Mouse (Mus musculus): ENCODE measurements around the gene Sipa1l3.

Gene Sipa1l3

DNA sequence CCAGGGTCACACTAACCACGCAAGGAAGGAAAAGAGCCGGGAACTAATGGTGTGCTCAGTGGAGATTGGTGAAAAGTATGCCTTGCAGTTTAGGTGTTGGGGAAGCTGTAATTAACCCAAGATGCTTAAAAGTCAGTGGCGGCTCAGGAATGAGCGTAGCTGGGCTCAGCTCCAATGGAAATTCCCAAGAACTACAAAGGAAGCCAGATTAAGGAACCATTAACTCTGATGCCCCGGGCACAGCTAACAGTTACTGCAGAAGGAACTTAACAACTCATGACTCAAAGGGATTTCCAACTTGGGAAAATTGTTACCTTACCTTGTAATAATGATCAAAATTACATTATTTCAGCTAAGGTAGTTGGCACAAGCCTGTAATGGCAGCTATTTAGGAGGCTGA is 241.7 kb downstream of the Sipa1l3 start:
- no peak for DNase-seq

GRCm38 (mm10) chr7:29271687-29272465 is 246.6 kb downstream of the Sipa1l3 start:
- no peak for DNase-seq

DNA sequence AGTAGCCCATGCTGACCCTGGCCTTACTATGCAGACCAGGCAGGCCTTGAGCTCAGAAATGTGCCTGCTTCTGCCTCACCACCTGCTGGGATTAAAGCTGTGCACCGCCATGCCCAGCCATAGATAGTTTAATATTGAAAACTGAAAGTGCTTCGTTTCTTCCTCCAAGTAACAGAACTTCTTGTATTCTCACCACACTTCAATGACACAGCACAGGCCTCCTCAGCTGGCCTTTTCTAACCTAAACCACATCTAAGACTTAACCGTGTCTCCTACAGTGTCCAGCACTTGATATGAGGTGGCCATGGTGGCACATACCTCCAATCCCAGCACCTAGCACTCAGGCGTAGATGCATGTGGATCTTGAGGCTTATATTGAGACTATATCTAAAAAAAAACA is 248.0 kb downstream of the Sipa1l3 start:
- DNase-seq = no peak

Data from B cell, adult 2 months (primary cell).